Mouse (Mus musculus) CH12.LX (cell line): ENCODE measurements around the gene Exd1. TPM values are rescaled to one million over a fixed set of nuclear protein-coding genes. Genes with fewer than 3 reads are reported as not detected.

ENCODE experiments used
- DNase-seq: peaks from one replicate; pipeline ENCODE4 v3.0.0-alpha.2; 2013; ENCODE audit errors: extremely low read depth
- H3K27ac ChIP-seq: 2 replicates; pipeline ENCODE4 v1.5.1; 2012; ENCODE audit warnings: low read depth, mild to moderate bottlenecking, control low read depth, moderate library complexity; ENCODE audit not compliant: insufficient read depth
- H3K27me3 ChIP-seq: replicated peaks from 2 replicates; pipeline ENCODE3; 2012; ENCODE audit warnings: inconsistent platforms
- H3K36me3 ChIP-seq, 2 experiments: replicated peaks in 1 of 2; 2 replicates each; pipeline versions ENCODE3 to v1.6.1; 2012; ENCODE audit warnings: inconsistent platforms in 1 of 2, low read length in 1 of 2, mild to moderate bottlenecking in 1 of 2, mixed read lengths in 1 of 2, moderate library complexity in 1 of 2; ENCODE audit not compliant: control insufficient read depth in 1 of 2, insufficient read depth in 1 of 2
- H3K4me1 ChIP-seq, 2 experiments: 2 replicates each; pipeline ENCODE4 v1.6.1; 2012; ENCODE audit warnings: inconsistent platforms in 1 of 2, moderate library complexity in 1 of 2; ENCODE audit not compliant: insufficient read depth in 2 of 2, control insufficient read depth in 1 of 2
- H3K4me2 ChIP-seq: 2 replicates; pipeline ENCODE4 v1.6.1; 2012; ENCODE audit warnings: low read depth, mild to moderate bottlenecking, control low read depth; ENCODE audit not compliant: poor library complexity, insufficient read depth, severe bottlenecking
- H3K4me3 ChIP-seq, 3 experiments: fragments of 150-350 bp in 1 of 3; sonication (generic) in 1 of 3; replicated peaks in 1 of 3; 2 replicates each; pipeline versions ENCODE3 to v1.5.1; 2011 to 2012; ENCODE audit warnings: low read depth in 2 of 3, low read length in 2 of 3, mild to moderate bottlenecking in 2 of 3, moderate library complexity in 2 of 3, control low read depth in 1 of 3, improper control_type of control experiment in 1 of 3, inconsistent platforms in 1 of 3, mixed read lengths in 1 of 3; ENCODE audit not compliant: poor library complexity in 1 of 3
- H3K79me2 ChIP-seq: replicated peaks from 2 replicates; pipeline ENCODE4 v1.6.1; 2012; ENCODE audit warnings: mild to moderate bottlenecking, moderate library complexity; ENCODE audit not compliant: control insufficient read depth, poor library complexity, insufficient read depth, severe bottlenecking; ENCODE audit errors: extremely low read depth
- H3K9ac ChIP-seq: 2 replicates; pipeline ENCODE4 v1.6.1; 2012; ENCODE audit warnings: low read depth, mild to moderate bottlenecking, control low read depth, moderate library complexity; ENCODE audit not compliant: insufficient read depth
- H3K9me3 ChIP-seq: replicated peaks from 2 replicates; pipeline ENCODE3; 2012; ENCODE audit warnings: low read length, inconsistent platforms, mixed read lengths
- CHD2 ChIP-seq: IDR thresholded peaks from 2 replicates; pipeline ENCODE4 v1.6.1; 2011; ENCODE audit warnings: low read length, improper control_type of control experiment
- CTCF ChIP-seq, 2 experiments: IDR thresholded peaks in 1 of 2; conservative IDR thresholded peaks in 1 of 2; 2 replicates each; pipeline ENCODE4 v1.5.1; 2011 to 2012; ENCODE audit warnings: low read depth in 2 of 2, low read length in 2 of 2, improper control_type of control experiment in 1 of 2, inconsistent platforms in 1 of 2, mild to moderate bottlenecking in 1 of 2, moderate library complexity in 1 of 2
- ELF1 ChIP-seq: IDR thresholded peaks from 2 replicates; pipeline ENCODE4 v1.6.1; 2014; ENCODE audit warnings: low read depth, mild to moderate bottlenecking, inconsistent platforms, low read length, improper control_type of control experiment
- HCFC1 ChIP-seq: IDR thresholded peaks from 2 replicates; pipeline ENCODE4 v1.6.1; 2012; ENCODE audit warnings: low read depth, mild to moderate bottlenecking, inconsistent platforms, low read length, improper control_type of control experiment
- IRF4 ChIP-seq: IDR thresholded peaks from 2 replicates; pipeline ENCODE4 v1.6.1; 2014; ENCODE audit warnings: low read depth, mild to moderate bottlenecking, inconsistent platforms, low read length, improper control_type of control experiment
- JUN ChIP-seq: IDR thresholded peaks from 2 replicates; pipeline ENCODE4 v1.6.1; 2011; ENCODE audit warnings: low read depth, mild to moderate bottlenecking, low read length, improper control_type of control experiment, moderate library complexity; ENCODE audit not compliant: insufficient read depth
- MAZ ChIP-seq: IDR thresholded peaks from 2 replicates; pipeline ENCODE4 v1.6.1; 2012; ENCODE audit warnings: low read depth, mild to moderate bottlenecking, inconsistent platforms, low read length, improper control_type of control experiment, moderate library complexity
- MXI1 ChIP-seq: IDR thresholded peaks from 2 replicates; pipeline ENCODE4 v1.6.1; 2011; ENCODE audit warnings: mild to moderate bottlenecking, low read depth, low read length, improper control_type of control experiment
- NELFE ChIP-seq: IDR thresholded peaks from 2 replicates; pipeline ENCODE4 v1.6.1; 2011; ENCODE audit warnings: low read depth, low read length, improper control_type of control experiment
- NRF1 ChIP-seq: IDR thresholded peaks from 2 replicates; pipeline ENCODE4 v1.6.1; 2014; ENCODE audit warnings: low read depth, mild to moderate bottlenecking, inconsistent platforms, low read length, improper control_type of control experiment, moderate library complexity
- POLR2A ChIP-seq: IDR thresholded peaks from 2 replicates; pipeline ENCODE4 v1.6.1; 2011; ENCODE audit warnings: low read depth, mild to moderate bottlenecking, improper control_type of control experiment, low read length
- POLR2AphosphoS2 ChIP-seq: IDR thresholded peaks from 2 replicates; pipeline ENCODE4 v1.6.1; 2011; ENCODE audit warnings: low read depth, low read length, improper control_type of control experiment
- RAD21 ChIP-seq: IDR thresholded peaks from 2 replicates; pipeline ENCODE4 v1.6.1; 2011; ENCODE audit warnings: low read depth, mild to moderate bottlenecking, low read length, improper control_type of control experiment, moderate library complexity
- SIN3A ChIP-seq: IDR thresholded peaks from 2 replicates; pipeline ENCODE4 v1.6.1; 2012; ENCODE audit warnings: low read length, improper control_type of control experiment, inconsistent platforms
- TCF12 ChIP-seq: IDR thresholded peaks from 2 replicates; pipeline ENCODE4 v1.6.1; 2014; ENCODE audit warnings: low read depth, mild to moderate bottlenecking, inconsistent platforms, low read length, improper control_type of control experiment
- UBTF ChIP-seq: IDR thresholded peaks from 2 replicates; pipeline ENCODE4 v1.6.1; 2012; ENCODE audit warnings: low read depth, mild to moderate bottlenecking, inconsistent platforms, low read length, improper control_type of control experiment, moderate library complexity
- USF1 ChIP-seq: IDR thresholded peaks from 2 replicates; pipeline ENCODE4 v1.6.1; 2014; ENCODE audit warnings: low read depth, mild to moderate bottlenecking, inconsistent platforms, low read length, improper control_type of control experiment
- ZMIZ1 ChIP-seq: IDR thresholded peaks from 2 replicates; pipeline ENCODE4 v1.6.1; 2012; ENCODE audit warnings: low read depth, mild to moderate bottlenecking, inconsistent platforms, low read length, improper control_type of control experiment
- ZNF384 ChIP-seq: IDR thresholded peaks from 2 replicates; pipeline ENCODE4 v1.6.1; 2012; ENCODE audit warnings: low read depth, low read length, improper control_type of control experiment, inconsistent platforms
- dilution Hi-C: fragments of 300-500 bp; cut with MboI; formaldehyde crosslinking; loops from 2 replicates; pipeline ENCODE4 v1.14.3; 2020; ENCODE audit warnings: low sequenced_read_pairs; ENCODE audit not compliant: extremely low pct_unique_long_range_greater_than_20kb, extremely low pct_ligation_motif_present
- in situ Hi-C: fragments of 300-500 bp; cut with MboI; formaldehyde crosslinking; loops from 3 replicates; pipeline ENCODE4 v1.14.3; 2019; ENCODE audit warnings: low sequenced_read_pairs, low pct_ligation_motif_present, low pct_unique_long_range_greater_than_20kb, mixed read lengths
- polyA plus RNA-seq: library from polyadenylated mRNA; unstranded; fragments of >175 nt; gene quantifications from 2 replicates; pipeline ENCODE4 v1.2.1, GENCODE M21; 2012; ENCODE audit warnings: low read depth; ENCODE audit not compliant: insufficient read length
- total RNA-seq, 2 experiments: library from RNA; depleted of rRNA; stranded (reverse); fragments of 300-350 nt in 1 of 2; fragments of >200 nt in 1 of 2; gene quantifications; 2 replicates each; pipeline ENCODE4 v1.2.3; 2012 to 2014

Gene Exd1
- total RNA-seq (2012; rRNA removed) = 0.08 and 0.25 TPM in 2 replicates
- total RNA-seq (2014; rRNA removed) = 0.14 and 0.17 TPM in 2 replicates
- polyA plus RNA-seq = 0.14 and 0.39 TPM in 2 replicates

DNA sequence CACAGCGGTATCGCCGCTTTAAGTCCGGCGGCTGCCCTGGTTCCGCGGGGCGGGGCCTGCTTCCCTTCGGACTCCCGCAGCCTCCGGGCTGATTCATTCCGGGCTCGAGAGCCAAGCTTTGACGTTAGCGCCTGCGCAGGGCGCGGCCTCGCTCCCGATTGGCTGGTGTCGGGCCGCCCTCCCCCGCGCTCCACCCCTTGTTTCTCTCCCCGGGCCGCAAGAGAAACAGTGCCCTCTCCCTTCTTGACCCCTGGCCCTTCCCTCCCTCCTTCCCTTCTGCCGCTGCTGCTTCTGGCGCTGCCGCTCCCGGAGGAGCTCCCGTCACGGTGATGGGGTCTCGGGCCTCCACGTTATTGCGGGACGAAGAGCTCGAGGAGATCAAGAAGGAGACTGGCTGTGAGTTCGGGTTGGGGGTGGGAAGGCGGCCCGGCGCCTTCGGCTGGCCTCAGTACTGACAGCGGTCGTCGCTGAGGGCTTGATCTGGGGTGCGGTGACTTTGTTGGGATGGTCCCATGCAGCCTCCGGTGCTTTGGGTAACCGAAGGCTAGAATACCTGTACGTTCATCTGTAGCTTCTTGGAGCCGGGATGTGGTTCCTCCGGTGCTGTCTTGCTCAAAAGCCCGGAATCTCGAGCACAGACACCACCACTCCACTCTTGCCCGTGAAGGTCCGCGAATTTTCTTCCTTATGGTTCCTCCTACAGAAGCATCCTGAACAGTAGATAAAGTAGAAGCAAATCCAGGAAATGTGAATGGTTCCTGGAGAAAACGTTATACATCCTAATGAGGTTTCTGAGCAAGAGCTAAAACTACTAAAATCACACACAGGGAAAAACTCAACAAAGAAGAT lies at the start of gene Exd1, which contains the start of gene Chp1:
Gene Exd1, minus strand, starts transcription at position 106 of the 849 bp plus-strand sequence.
Gene Chp1, plus strand, starts transcription at position 176 of the 849 bp plus-strand sequence.
- Histone ChIP-seq H3K4me1 (peaks cover 0 to 11% of the 10 kb centered on the region in 2 experiments; a peak in 2 of 4 replicates), H3K9ac (peak within 1 kb of the TSS; percentile 61), H3K9me3 (no peaks in the 10 kb centered on the region), H3K27me3 (no peaks in the 10 kb centered on the region), H3K4me3 (peak within 1 kb of the TSS; percentile 60 to 92 (median 76)), H3K4me2 (peak within 1 kb of the TSS; percentile 97), H3K27ac (peak within 1 kb of the TSS; percentile 11; the same call in 1 of the 2 replicates), H3K79me2 (no peaks in the 10 kb centered on the region; the same call in none of the 2 replicates), H3K36me3 (peaks cover 0 to 2% of the 10 kb centered on the region in 2 experiments)
- TF ChIP-seq SIN3A (peak; percentile 92), ELF1 (peak; percentile 84), USF1 (no peak), HCFC1 (peak; percentile 67), MXI1 (peak; percentile 67; the same call in 1 of the 2 replicates), ZNF384 (no peak), TCF12 (peak; percentile 44; the same call in 1 of the 2 replicates), NELFE (peak; percentile 47; the same call in 1 of the 2 replicates), UBTF (0 out of 2 replicates have a peak, but pooled peaks have one; percentile 52), ZMIZ1 (no peak), NRF1 (peak; percentile 90), MAZ (0 out of 2 replicates have a peak, but pooled peaks have one; percentile 7), IRF4 (peak; percentile 83), POLR2A (peak; percentile 69)
- dilution Hi-C loops (no loop called here), in situ Hi-C loops (loop anchor here (5.0 kb wide), 1 partner anchor 35 kb away; no protein-coding TSS in a partner anchor)
- DNase-seq = peak; percentile 96

- Histone ChIP-seq H3K9me3 (no peaks in the 10 kb centered on the region), H3K27ac (no peak overlapping the region), H3K79me2 (peaks cover 42% of the 10 kb centered on the region), H3K27me3 (no peaks in the 10 kb centered on the region), H3K36me3 (peaks cover 28 to 47% of the 10 kb centered on the region in 2 experiments), H3K4me3 (no peak overlapping the region), H3K4me2 (no peak overlapping the region), H3K4me1 (peaks cover 10 to 37% of the 10 kb centered on the region in 2 experiments), H3K9ac (no peak overlapping the region)
- no peak for TF ChIP-seq SIN3A
- TF ChIP-seq ELF1 = no peak
- TF ChIP-seq JUN = no peak
- no peak for TF ChIP-seq CTCF (conservative IDR thresholded peaks at IDR 0.05 in 1 of 2, IDR thresholded peaks at IDR 0.05 in 1 of 2; ENCODE audit: low read depth in 2 of 2, low read length in 2 of 2)
- no peak for TF ChIP-seq RAD21
- TF ChIP-seq CHD2 = no peak
- no peak for TF ChIP-seq POLR2AphosphoS2
- TF ChIP-seq POLR2A = no peak
- dilution Hi-C loops (no loop called here), in situ Hi-C loops (no loop called here)
- DNase-seq = no peak
Measured at GRCm38 (mm10) chr2:119596781-119597330, 49.4 kb upstream of the Exd1 start.
